Mouse (Mus musculus): ENCODE data around the gene Cd163l1.

Cd163l1 gene

DNA sequence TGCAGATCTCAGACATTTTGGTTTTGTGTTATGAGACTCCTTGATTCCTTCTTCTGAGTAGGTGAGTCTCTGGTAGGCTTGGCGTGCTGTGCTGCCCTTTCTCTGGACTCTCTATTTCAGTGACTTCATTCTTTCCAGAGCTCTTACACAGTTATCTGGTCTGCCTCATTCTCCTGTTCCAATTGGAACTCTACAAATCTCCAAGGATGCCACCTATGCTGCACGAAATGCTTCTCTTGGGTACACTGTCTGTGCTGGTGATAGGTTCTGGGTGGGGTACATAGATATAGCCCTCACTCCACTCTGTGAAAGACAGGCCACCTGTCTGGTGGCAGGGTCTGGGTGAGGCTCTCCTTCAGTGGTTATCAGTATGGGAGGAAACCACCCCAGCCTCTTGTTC, at the start of gene Cd163l1:
Gene Cd163l1 (plus strand): TSS at position 301 of the 400 bp plus-strand sequence.
- in situ Hi-C loops (cut with MboI, MseI): no loop called here

DNA sequence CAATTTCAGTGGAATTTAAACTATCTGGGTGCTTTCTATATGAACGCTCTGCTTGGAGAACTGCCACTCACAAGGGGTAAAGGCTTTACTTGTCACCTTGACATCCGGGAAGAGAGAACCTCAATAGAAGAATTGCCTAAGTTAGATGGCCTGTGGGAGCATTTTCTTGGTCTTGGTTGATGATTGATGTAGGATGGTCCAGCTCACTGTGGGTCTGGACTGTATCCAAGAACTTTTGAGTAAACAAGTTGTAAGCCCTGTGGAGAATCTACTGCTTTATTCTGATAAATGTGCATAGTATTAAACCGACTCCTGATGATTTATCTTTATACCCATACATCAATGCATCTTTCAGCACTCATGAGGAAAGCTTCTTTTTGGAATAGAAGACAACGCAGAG, 48.7 kb upstream of the Cd163l1 start:
- in situ Hi-C loops (cut with MboI, MseI): no loop called here

GRCm38 (mm10) chr7:140170863-140171262, 47.2 kb upstream of the Cd163l1 start:
- in situ Hi-C loops (cut with MboI, MseI): no loop called here

DNA sequence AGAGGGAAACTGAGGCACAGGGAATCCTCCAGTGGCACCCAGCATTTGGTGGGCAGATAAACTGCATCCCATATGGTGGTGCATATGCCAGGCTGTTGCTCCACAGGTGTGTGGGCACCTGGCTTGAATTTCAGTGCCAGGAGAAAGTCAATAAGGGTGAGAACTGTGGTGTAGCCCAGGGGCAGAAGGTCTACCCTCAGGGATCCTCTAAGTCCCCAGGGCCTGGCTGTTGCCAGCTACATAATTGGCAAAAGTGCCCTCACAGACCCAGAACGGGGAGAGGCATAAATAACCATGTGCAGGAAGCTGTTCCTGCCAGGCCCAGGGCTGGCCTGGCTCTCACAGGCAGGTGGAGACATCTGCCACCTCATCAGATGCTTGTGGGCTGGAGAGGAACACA, 45.1 kb upstream of the Cd163l1 start, which contains the start of gene Olfr523:
Gene Olfr523 (plus strand): TSS at position 282 of the 400 bp plus-strand sequence.
- in situ Hi-C loops (cut with MboI, MseI): no loop called here

DNA sequence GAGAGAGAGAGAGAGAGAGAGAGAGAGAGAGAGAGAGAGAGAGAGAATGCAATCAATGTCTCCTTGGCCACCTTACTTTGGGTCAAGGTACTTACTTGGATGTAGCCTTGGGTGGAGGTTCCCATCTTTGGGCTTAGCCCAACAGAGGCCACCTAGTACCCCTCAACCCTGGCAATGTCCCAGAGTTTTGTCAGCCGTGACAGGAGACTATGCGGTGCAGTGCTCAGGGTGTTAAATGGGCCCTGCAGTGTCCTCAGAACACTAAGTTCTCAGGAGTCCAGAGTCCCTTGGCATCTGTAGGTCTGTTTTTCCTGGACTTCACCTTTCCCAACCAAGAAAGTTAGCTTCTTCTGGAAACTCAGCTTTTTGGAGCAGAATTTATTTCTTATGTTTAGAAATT, 38.9 kb upstream of the Cd163l1 start:
- in situ Hi-C loops (cut with MboI, MseI): loop anchor here (5.0 kb wide), 1 partner anchor 633 kb away; no protein-coding TSS in a partner anchor

- in situ Hi-C loops (cut with MboI, MseI): no loop called here
Measured at GRCm38 (mm10) chr7:140180692-140181091, 37.4 kb upstream of the Cd163l1 start.

- in situ Hi-C loops (cut with MboI, MseI): no loop called here
Measured at GRCm38 (mm10) chr7:140184206-140184605, 33.9 kb upstream of the Cd163l1 start.

DNA sequence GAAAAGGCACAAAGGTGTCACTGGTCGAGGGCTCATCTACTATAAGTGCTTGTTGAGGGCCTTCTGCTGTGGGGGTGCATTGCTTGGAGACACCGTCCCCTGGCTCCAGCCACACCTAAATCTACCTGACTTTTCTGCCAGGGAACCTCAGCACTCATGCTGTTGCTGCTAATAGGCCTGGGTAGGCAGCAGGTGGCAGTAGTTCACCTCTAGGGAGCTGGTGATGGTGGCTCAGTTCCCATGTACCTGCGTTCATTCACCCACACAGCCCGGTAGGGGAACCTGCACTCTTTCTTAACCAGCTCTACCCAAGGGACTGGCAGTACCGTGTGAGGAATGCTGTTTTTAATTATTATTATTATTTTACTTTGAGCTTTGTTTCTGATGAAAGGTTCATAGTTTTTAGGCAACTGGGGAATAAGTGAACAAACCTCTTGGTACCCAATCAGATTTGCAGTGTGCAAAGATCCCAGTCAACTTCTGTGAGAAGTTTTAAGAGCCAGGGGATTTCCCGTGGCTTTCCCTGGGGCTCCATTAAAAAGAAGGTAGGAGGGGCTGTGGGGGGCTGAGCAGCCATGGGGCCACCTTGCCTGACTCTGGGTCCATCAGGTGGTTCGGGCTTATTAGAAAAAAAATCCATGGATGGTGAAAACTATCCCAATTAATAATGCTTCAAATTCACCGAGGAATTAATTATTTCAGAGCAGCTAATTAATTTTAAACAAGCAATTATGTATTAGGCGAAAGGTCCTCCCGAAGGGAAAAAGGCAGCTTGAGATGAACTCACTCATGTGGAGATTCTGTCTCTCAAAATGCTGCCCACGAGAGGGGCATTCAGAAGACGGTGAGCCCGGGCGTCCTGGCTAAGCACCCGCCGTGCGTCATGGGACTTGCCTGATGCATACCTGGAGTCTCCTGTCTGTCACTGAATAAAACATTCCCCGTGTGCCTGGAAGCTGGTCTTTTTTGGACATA, 31.1 kb upstream of the Cd163l1 start:
- in situ Hi-C loops (cut with MboI, MseI): loop anchor here (5.0 kb wide), 1 partner anchor 605 kb away; no protein-coding TSS in a partner anchor

DNA sequence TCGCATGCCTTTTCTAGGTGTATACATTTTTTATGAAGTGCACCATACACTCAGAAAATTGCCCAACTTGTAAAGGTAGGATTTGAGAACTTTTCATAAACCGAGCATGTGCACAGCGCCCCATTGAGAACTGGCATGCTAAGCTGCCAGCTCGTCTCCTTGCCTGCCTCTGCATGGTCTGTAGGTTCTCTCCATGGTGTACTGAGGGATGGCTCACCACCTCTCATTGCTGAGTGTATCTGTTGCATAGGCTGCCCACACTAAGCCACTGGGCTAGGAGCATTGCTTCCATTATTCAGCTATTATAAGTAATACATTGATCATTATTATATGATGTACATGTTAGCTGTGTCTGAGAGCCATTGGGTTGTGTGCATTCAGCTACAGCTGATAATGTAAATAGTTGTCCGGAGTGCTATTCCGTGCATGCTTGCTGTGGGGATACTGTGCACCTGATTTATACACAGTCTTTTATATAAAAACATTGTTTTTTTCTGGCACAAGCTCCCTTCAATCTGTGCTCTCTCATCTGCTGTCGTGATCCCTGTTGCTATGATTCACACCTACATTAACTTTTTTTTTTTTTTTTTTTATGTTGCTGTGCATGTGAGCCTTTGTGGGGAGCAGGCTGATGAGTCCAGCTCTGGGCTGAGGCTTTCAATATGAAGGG, 30.2 kb upstream of the Cd163l1 start:
- in situ Hi-C loops (cut with MboI, MseI): loop anchor here (5.0 kb wide), 1 partner anchor 604 kb away; no protein-coding TSS in a partner anchor

DNA sequence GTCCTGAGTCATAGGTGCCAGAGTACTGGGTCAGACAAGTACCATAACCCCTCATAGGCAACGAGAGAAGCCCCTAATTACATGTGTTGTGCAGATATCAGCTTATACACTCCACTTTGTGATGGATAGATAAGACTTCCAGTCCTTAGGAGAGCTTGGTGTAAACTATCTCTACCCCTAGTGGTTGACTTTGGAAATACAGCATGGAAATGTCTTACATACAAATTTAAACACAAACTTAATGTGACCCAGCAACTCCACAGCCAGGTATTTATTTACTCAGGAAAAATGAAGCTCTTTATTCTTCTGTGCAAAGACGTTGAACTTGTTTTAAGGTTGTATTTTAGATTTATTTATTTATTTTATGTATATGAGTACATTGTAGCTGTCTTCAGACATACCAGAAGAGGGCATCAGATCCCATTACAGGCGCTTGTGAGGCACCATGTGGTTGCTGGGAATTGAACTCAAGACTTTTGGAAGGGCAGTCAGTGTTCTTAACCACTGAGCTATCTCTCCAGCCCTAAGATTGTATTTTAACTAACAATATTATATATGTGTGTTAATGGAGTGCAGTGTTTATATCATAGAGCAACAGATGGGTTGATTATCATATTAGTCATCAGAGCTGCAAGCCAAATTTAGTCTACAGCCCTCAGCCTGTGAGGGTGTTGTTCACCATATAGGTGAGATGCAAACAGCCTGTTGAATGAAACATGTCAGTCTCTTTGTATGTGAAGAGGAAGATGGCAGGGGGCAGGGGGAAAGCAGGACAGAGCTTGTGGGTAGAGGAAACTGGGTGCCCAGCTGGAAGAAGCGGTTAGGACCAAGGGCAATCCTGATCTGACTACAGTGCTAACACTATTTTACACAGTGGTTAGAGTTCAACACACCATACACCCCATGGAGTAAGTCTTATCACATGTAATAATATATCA, 29.4 kb upstream of the Cd163l1 start:
- in situ Hi-C loops (cut with MboI, MseI): loop anchor here (5.0 kb wide), 1 partner anchor 604 kb away; no protein-coding TSS in a partner anchor

DNA sequence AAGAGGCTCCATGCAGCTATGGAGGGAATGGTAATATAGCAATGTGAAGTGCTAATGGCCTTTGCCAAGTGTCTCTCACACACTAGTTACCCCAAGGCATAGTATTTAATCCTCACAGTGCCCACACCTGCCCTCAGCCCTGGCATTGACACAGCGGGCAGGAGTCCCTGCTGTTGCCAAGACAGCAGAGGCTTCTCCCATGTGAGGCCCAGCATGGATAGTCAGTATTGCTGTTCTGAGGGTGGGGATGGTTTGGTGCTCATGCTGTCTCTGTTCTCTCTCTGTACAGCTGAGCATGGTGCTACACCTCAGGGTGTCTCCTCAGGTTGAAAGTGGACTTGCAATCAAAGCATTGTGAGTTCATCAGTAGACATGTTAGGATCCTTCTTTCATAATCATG, 27.6 kb upstream of the Cd163l1 start:
- in situ Hi-C loops (cut with MboI, MseI): no loop called here

- in situ Hi-C loops (cut with MboI, MseI): no loop called here
Measured at GRCm38 (mm10) chr7:140192445-140192844, 25.6 kb upstream of the Cd163l1 start.

DNA sequence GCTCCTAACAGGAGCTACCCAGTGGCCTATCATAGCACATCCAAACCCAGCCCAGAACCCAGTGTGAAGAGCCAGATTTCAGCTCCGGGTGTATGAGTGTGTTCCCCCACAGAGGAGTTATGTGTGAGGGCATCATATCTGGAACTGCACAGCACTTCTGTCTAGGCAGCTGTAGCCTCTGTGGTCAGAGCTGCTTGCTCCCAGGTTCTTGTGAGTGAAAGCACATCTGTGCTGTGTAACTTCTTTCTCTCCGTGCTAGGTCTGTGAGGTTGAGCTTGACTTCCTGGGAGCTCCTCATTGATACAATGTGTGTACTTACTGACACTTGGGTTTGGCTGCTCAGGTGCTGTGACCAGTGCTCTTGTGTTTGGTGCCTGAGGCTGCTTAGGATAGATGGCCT, 25.2 kb upstream of the Cd163l1 start:
- in situ Hi-C loops (cut with MboI, MseI): no loop called here

DNA sequence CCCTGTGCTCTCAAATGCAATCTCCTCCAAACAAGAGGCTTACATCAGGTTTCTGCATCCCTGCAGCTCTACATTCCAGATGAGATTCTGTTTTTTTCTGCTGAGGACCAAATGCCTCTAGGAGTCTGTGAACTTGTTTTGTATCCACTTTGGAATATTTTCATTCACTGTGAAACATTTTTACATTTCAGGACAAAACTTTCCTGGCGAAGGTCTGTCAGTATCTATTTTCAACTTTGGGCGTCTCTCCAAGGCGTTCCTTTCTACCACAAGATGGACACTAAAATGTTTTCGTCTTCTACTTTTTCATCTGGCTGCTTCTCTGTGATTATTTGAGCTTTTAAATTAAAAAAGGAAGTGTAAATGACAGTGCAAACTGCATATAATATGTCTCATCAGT, 24.0 kb upstream of the Cd163l1 start:
- in situ Hi-C loops (cut with MboI, MseI): no loop called here

DNA sequence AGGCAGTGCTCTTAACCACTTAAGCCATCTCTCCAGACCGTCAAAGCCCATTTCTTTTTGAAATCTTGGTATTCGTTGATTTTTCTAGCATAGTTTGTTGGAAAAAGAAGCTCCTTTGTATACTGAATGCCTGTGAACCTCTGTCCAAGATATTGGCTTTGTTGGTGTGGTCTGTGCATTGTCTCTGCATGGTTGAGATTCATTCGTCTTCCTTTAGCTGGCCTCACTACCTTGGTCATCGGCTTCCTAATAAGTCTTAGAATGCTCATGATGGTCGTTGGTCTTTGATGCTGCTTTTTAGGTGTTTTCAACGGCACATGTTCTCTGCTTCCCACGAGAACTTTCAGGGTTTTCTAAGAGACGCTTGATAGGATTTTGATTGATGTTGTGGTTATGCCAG, 22.1 kb upstream of the Cd163l1 start:
- in situ Hi-C loops (cut with MboI, MseI): no loop called here

DNA sequence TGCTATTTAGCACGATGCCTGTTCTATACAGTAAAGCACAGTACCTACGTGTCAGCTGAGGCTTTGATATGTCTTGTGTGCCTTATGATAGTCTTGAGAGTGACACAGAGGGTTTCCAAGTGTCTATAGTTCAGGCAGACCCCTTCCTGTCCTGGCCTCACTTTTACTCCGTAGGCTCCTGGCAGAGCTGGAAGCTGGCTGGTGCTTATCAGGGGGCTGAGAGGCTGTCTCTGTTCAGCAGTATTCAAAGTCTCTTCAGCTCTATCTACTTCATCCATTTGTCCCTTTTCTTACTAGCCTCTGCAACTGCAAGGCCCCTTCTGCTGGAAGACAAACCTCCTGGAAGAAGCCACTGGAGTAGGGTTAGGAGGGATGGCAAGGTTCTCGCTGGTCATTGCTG, 17.0 kb upstream of the Cd163l1 start:
- in situ Hi-C loops (cut with MboI, MseI): no loop called here

DNA sequence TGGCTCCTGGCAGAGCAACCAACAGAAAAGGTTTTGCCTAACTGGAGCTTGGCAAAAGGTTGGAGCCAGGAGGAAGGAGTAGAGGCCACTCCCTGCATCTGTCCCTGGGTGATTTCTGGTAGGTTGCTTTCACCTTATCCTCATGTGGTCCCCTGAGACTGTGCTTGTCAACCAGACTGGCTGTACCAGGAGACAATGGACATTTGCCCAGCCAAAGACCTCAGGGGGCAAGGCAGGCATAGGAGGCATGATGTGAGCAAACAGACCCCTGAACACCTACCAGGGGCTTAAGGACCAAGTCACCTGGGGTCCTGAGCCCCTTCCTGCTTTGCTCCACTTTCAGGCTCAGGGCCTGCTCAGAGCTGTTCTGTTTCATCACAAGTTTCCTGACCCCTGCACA, 12.2 kb upstream of the Cd163l1 start, which contains the start of gene Olfr524:
Gene Olfr524 (minus strand): TSS at position 101 of the 400 bp plus-strand sequence.
- in situ Hi-C loops (cut with MboI, MseI): no loop called here

DNA sequence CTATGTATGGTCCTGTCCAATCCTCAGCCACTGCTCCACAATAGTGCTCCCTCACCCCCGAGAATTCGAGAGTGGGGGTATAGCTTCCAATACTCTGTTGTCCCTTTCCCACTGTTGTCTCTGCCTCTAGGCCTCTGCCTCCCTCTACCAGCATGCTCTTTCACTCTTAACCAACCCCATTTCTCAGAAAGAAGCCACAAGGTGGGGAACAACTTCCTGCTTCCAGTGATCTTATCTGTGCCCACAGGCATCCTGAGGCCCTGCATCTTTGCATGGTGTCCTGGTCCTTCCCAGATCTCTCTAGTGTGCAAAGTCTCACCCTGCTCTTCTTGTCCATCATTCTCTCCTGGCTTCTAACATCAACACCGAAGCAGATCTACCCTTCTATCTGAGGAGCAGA, 11.2 kb upstream of the Cd163l1 start:
- in situ Hi-C loops (cut with MboI, MseI): no loop called here

DNA sequence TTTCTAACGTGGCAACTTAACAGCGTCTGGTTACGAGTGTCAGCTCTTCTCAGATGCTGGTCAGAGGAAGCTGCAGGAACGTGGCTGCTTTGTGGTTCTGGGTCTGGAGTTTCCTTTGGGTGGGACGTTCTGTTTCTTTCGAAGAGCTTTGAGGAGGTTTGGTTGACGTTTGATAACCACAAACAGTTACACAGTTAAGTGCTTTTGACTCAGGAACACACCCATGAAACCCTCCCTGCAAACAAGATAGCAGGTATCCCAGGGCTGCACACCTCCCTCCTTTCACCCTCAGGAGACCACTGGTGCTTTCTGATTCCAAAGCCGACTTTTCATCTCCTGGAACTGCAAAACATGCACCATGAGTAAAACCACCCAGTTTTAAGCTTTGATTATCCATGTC, 9.9 kb upstream of the Cd163l1 start:
- in situ Hi-C loops (cut with MboI, MseI): no loop called here

DNA sequence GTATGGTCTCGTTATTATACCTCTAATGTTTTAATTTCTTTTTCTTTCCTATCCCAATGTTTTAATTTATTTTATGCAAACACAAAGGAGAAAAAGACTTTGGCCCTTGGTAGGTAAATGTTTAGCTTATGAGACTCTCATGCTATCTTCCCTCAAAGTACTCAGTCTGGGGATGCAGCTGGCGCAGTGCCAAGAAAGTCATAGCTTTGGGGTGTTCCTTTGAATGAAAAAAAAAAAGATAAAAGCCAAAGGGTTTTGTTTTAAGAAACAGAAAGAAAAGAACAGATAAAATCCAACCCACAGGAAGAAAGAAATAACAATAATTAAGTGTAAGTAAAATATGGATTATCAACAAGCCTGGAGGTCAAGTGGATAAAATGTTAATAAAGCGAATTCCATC, 9.4 kb upstream of the Cd163l1 start:
- in situ Hi-C loops (cut with MboI, MseI): no loop called here

GRCm38 (mm10) chr7:140213841-140214240, 4.2 kb upstream of the Cd163l1 start:
- in situ Hi-C loops (cut with MboI, MseI): no loop called here
